Mouse (Mus musculus): Measurements from ENCODE around the gene Atp6v0e.

GRCm38 (mm10) chr17:26671268-26671667, 8.2 kb downstream of the Atp6v0e start:
- TF ChIP-seq CTCF (IDR thresholded peaks at IDR 0.05): no peak
- TF ChIP-seq EP300 (IDR thresholded peaks at IDR 0.05): no peak

Measured in lung, postnatal 0 days (tissue).